In the genomic region with DNA sequence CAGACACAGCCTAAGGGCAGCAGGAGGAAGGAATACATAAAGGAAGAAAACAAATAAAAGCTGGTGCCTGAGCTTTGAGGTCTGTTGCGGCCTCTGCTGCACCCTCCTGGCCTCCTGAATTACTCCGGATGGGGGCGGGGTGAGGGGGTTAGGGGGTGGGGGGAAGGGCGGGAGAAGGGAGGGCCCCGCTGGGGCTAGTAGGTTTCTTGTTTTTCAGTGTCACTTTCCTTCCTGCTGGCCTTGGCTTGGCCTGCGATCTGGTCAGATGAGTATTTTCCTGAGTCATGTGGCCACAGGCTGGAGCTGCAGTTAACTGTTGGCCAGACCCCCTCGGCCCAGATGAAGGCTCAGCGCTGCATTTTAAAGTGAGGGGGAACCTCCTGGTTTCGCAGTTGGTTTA, we compare ENCODE assay signal across 8 mouse cellular contexts. TPM values are rescaled to one million over a fixed set of nuclear protein-coding genes. Genes with fewer than 3 reads are reported as not detected.
DNase-seq lines count a peak whose midpoint lies in the region; ATAC-seq and TF ChIP-seq lines count a peak whose summit lies in the region.

No protein-coding gene starts in this region.

- H3K36me3 ChIP-seq in intestine, embryonic 15.5 days = no peaks in the 10 kb centered on the region
- no peaks in the 10 kb centered on the region for H3K36me3 ChIP-seq in liver, postnatal 0 days (replicated peaks; ENCODE audit: insufficient read depth, low read length)
- no peaks in the 10 kb centered on the region for H3K36me3 ChIP-seq in neural tube, embryonic 14.5 days (ENCODE audit: control insufficient read depth, insufficient read depth, low read length)

- H3K27me3 ChIP-seq in intestine, embryonic 15.5 days (replicated peaks) = no peaks in the 10 kb centered on the region
- no peaks in the 10 kb centered on the region for H3K27me3 ChIP-seq in liver, postnatal 0 days (ENCODE audit: insufficient read depth, low read length)
- no peaks in the 10 kb centered on the region for H3K27me3 ChIP-seq in neural tube, embryonic 14.5 days (ENCODE audit: control insufficient read depth, insufficient read depth, low read length)

- H3K4me2 ChIP-seq in intestine, embryonic 15.5 days (replicated peaks) = peak overlapping the region; percentile 49
- H3K4me2 ChIP-seq in liver, postnatal 0 days (ENCODE audit: low read depth, low read length) = peak overlapping the region; percentile 71
- peak overlapping the region; percentile 29; the same call in 1 of the 2 replicates for H3K4me2 ChIP-seq in neural tube, embryonic 14.5 days (ENCODE audit: low read depth, low read length)

- DNase-seq in left cerebral cortex, postnatal 4 days = peak; percentile 32
- DNase-seq in left cerebral cortex, postnatal 36 days (ENCODE audit: low spot score in 2 of 2) = no peak
- DNase-seq in heart, adult 11 months = peak; percentile 98
- peak; percentile 74 for DNase-seq in liver, postnatal 0 days
- DNase-seq in natural killer cell, adult 2 months (ENCODE audit: low spot score in 2 of 2) = no peak

- TF ChIP-seq EP300 in liver, postnatal 0 days (IDR thresholded peaks at IDR 0.05; ENCODE audit: low read depth) = no peak

- ATAC-seq in common myeloid progenitor, adult 5-6 weeks (replicated peaks; ENCODE audit: low read depth, poor library complexity, severe bottlenecking) = peak; percentile 62
- ATAC-seq in intestine, embryonic 15.5 days = peak; percentile 64
- ATAC-seq in liver, postnatal 0 days = peak; percentile 81
- ATAC-seq in neural tube, embryonic 14.5 days (ENCODE audit: low read depth) = no peak

- 2% methylated on average over 9 of the region's 9 CpGs for WGBS in intestine, embryonic 15.5 days
- WGBS in liver, postnatal 0 days (ENCODE audit: insufficient replicate concordance) = 2% methylated on average over 8 of the region's 9 CpGs
- WGBS in neural tube, embryonic 14.5 days = 4% methylated on average over 8 of the region's 9 CpGs

- peak overlapping the region; percentile 63 for H3K27ac ChIP-seq in intestine, embryonic 15.5 days
- peak overlapping the region; percentile 76 for H3K27ac ChIP-seq in liver, postnatal 0 days (ENCODE audit: low read depth)
- H3K27ac ChIP-seq in neural tube, embryonic 14.5 days (ENCODE audit: low read depth, low read length) = no peak overlapping the region

- H3K4me3 ChIP-seq in intestine, embryonic 15.5 days (replicated peaks) = 0 out of 2 replicates have a peak overlapping the region, but pooled peaks have one; percentile 3
- H3K4me3 ChIP-seq in liver, postnatal 0 days (ENCODE audit: low read depth, low read length) = peak overlapping the region; percentile 33
- H3K4me3 ChIP-seq in neural tube, embryonic 14.5 days (ENCODE audit: low read depth, low read length) = no peak overlapping the region

- intact Hi-C loops in left cerebral cortex, postnatal 4 days (cut with DNase I) = loop anchor here (5.0 to 10.0 kb wide), 2 partner anchors 362 to 590 kb away; no protein-coding TSS in a partner anchor
- intact Hi-C loops in left cerebral cortex, postnatal 36 days (cut with DNase I) = loop anchor here (2.0 to 5.0 kb wide), 2 partner anchors 142 to 545 kb away; no protein-coding TSS in a partner anchor

- no peak overlapping the region for H3K9ac ChIP-seq in intestine, embryonic 15.5 days
- H3K9ac ChIP-seq in liver, postnatal 0 days (replicated peaks) = peak overlapping the region; percentile 46
- no peak overlapping the region for H3K9ac ChIP-seq in neural tube, embryonic 14.5 days (replicated peaks; ENCODE audit: low read depth, low read length)

- no peaks in the 10 kb centered on the region for H3K9me3 ChIP-seq in intestine, embryonic 15.5 days
- H3K9me3 ChIP-seq in liver, postnatal 0 days (ENCODE audit: low read length) = no peaks in the 10 kb centered on the region
- H3K9me3 ChIP-seq in neural tube, embryonic 14.5 days (ENCODE audit: control insufficient read depth, low read length) = no peaks in the 10 kb centered on the region

- H3K4me1 ChIP-seq in intestine, embryonic 15.5 days (replicated peaks) = peaks cover 16% of the 10 kb centered on the region; the same call in 1 of the 2 replicates
- peaks cover 11% of the 10 kb centered on the region for H3K4me1 ChIP-seq in liver, postnatal 0 days (ENCODE audit: insufficient read depth)
- peaks cover 6% of the 10 kb centered on the region; the same call in 1 of the 2 replicates for H3K4me1 ChIP-seq in neural tube, embryonic 14.5 days (ENCODE audit: control insufficient read depth, insufficient read depth, low read length)

- TF ChIP-seq CTCF in liver, postnatal 0 days (IDR thresholded peaks at IDR 0.05; ENCODE audit: low read depth) = no peak

RNA-seq across cellular contexts. Expression of a gene that starts 7.5 kb away (rescaled TPM):
- total RNA-seq in left cerebral cortex, postnatal 4 days (2021) = 1 to 10 TPM; 1.1 to 1.5 TPM
- total RNA-seq in left cerebral cortex, postnatal 36 days (2021) = not detected
- 2.3 and 9.9 TPM in 2 replicates for total RNA-seq in common myeloid progenitor, adult 5-6 weeks (2017)
- 30.2 and 33.3 TPM in 2 replicates for polyA plus RNA-seq in intestine, embryonic 15.5 days (2015; fragmentation: Nextera tagmentation; extraction: Ambion mirVana)
- polyA plus RNA-seq in liver, postnatal 0 days (2015; fragmentation: Nextera tagmentation; extraction: Ambion mirVana) = 36.8 TPM in 2 replicates
- 0.27 and 0.48 TPM in 2 replicates for polyA plus RNA-seq in neural tube, embryonic 14.5 days (2014; fragmentation: Nextera tagmentation; extraction: Ambion mirVana)

Comparison
In these comparisons a context has a peak if more than half of its experiments do, and no peak if none do; other contexts are left out.
1. DNase-seq: peak in left cerebral cortex, postnatal 4 days (single experiment), heart, adult 11 months (single experiment) and liver, postnatal 0 days (single experiment); none in left cerebral cortex, postnatal 36 days (0 of 2) and natural killer cell, adult 2 months (0 of 2).
2. Peak in every context shown above with its lines, with median percentiles within 50 percentile points of each other: H3K4me2 ChIP-seq.